Mouse (Mus musculus) stomach, postnatal 0 days (tissue): ENCODE measurements around the gene Gng5. TPM values are rescaled to one million over a fixed set of nuclear protein-coding genes. Genes with fewer than 3 reads are reported as not detected.

Experiments used
- ATAC-seq: fragments of 200-750 bp; cut with Nextera tagmentation; 2 replicates; pipeline ENCODE4 v1.8.0; 2017; ENCODE audit not compliant: low FRiP score, low TSS enrichment
- DNase-seq: peaks from one replicate; pipeline ENCODE4 v3.0.0-alpha.2; 2016; ENCODE audit warnings: low spot score
- H3K27ac ChIP-seq: fragments of 300-500 bp; sonication (generic); replicated peaks from 2 replicates; pipeline ENCODE4 v1.5.1; 2014; ENCODE audit warnings: mild to moderate bottlenecking, control low read depth
- H3K27me3 ChIP-seq: fragments of 300-500 bp; sonication (generic); 2 replicates; pipeline ENCODE4 v1.6.1; 2014; ENCODE audit warnings: low read length; ENCODE audit not compliant: control insufficient read depth, insufficient read depth
- H3K36me3 ChIP-seq: fragments of 300-500 bp; sonication (generic); 2 replicates; pipeline ENCODE4 v1.6.1; 2014; ENCODE audit warnings: low read length, mixed read lengths; ENCODE audit not compliant: control insufficient read depth, insufficient read depth
- H3K4me1 ChIP-seq: fragments of 300-500 bp; sonication (generic); replicated peaks from 2 replicates; pipeline ENCODE4 v1.6.1; 2014; ENCODE audit warnings: antibody characterized with exemption; ENCODE audit not compliant: control insufficient read depth, insufficient read depth
- H3K4me2 ChIP-seq: fragments of 300-500 bp; sonication (generic); replicated peaks from 2 replicates; pipeline ENCODE4 v1.6.1; 2014; ENCODE audit warnings: low read depth, mild to moderate bottlenecking, control low read depth, moderate library complexity
- H3K4me3 ChIP-seq: fragments of 300-500 bp; sonication (generic); 2 replicates; pipeline ENCODE4 v1.5.1; 2014; ENCODE audit warnings: low read depth, low read length, control low read depth
- H3K9ac ChIP-seq: fragments of 300-500 bp; sonication (generic); 2 replicates; pipeline ENCODE4 v1.6.1; 2014; ENCODE audit warnings: mild to moderate bottlenecking, low read length, control low read depth, mixed read lengths
- H3K9me3 ChIP-seq: fragments of 300-500 bp; sonication (generic); 2 replicates; pipeline ENCODE4 v1.6.1; 2016; ENCODE audit warnings: low read length; ENCODE audit not compliant: control insufficient read depth
- CTCF ChIP-seq: IDR thresholded peaks from 2 replicates; pipeline ENCODE4 v1.5.1; 2016; ENCODE audit warnings: antibody characterized with exemption, low read depth, mild to moderate bottlenecking, moderate library complexity
- EP300 ChIP-seq: optimal IDR thresholded peaks from 2 replicates; pipeline ENCODE3; 2016; ENCODE audit warnings: antibody characterized with exemption
- WGBS: fragments of 180-500 bp; shearing (Covaris S2); extraction: QIAGEN DNeasy Blood & Tissue Kit; methylation state at CpG from one replicate; pipeline ENCODE4 v1.1.7; 2014; 5-methylcytosine and 5-hydroxymethylcytosine counted together
- polyA plus RNA-seq: library from polyadenylated mRNA; unstranded; fragments of >200 nt; fragmentation: Nextera tagmentation; extraction: Ambion mirVana; gene quantifications from 2 replicates; pipeline ENCODE4 v1.2.1, GENCODE M21; 2015

Gng5 gene
- 1,101 and 1,141 TPM in 2 replicates for polyA plus RNA-seq

GRCm38 (mm10) chr3:146499431-146500002 lies at the start of gene Gng5, which contains the start of gene Spata1:
Gng5 (plus strand) TSS chr3:146499807.
Spata1 (minus strand) TSS chr3:146499753.
- peak within 1 kb of the TSS; percentile 97 for H3K9ac ChIP-seq
- peak within 1 kb of the TSS; percentile 98 for H3K27ac ChIP-seq
- ATAC-seq (peak; percentile 97), DNase-seq (peak; percentile 95)
- H3K9me3 ChIP-seq, result no peaks in the 10 kb centered on the region
- WGBS, result under 1% methylated on average over 45 of the region's 88 CpGs
- no peak for TF ChIP-seq EP300
- peak; percentile 25; the same call in 1 of the 2 replicates for TF ChIP-seq CTCF
- H3K4me2 ChIP-seq, result peak within 1 kb of the TSS; percentile 70
- peak within 1 kb of the TSS; percentile 90 for H3K4me3 ChIP-seq
- H3K27me3 ChIP-seq, result no peaks in the 10 kb centered on the region
- no peaks in the 10 kb centered on the region; the same call in 1 of the 2 replicates for H3K36me3 ChIP-seq
- H3K4me1 ChIP-seq, result no peaks in the 10 kb centered on the region; the same call in 1 of the 2 replicates

DNA sequence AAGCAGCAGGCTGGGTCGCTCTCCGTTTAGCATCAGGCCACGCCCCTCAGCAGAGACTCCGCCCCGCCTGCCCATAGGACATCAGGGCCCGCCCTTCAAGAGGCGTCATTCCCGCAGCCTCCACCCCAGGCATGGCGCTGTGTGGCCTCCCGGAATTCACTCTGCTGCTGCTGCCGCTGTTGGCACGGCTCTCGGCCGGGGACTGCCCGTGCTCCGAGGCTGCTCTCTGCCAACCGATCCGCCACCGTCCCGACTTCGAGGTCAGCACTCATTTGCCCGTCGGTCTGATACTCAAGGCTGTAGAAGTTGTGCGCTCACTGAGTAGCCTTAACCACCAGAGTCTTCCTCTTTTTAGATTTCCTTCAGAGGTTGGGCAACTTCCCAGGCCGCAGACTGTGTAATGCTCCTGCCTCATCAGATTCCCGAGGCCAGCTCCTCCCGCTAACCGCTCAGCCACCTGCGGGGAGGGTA lies 49.2 kb upstream of the Gng5 start:
- no peaks in the 10 kb centered on the region for H3K4me1 ChIP-seq
- H3K9ac ChIP-seq, result peak overlapping the region; percentile 73
- DNase-seq (peak; percentile 95), ATAC-seq (peak; percentile 100)
- peak overlapping the region; percentile 62 for H3K4me2 ChIP-seq
- TF ChIP-seq EP300 (no peak), CTCF (peak; percentile 62)
- 0 out of 2 replicates have a peak, but pooled peaks cover 2% of the 10 kb centered on the region for H3K36me3 ChIP-seq
- no peaks in the 10 kb centered on the region for H3K9me3 ChIP-seq
- no peaks in the 10 kb centered on the region for H3K27me3 ChIP-seq
- H3K27ac ChIP-seq, result peak overlapping the region; percentile 87
- 1% methylated on average over 29 of the region's 29 CpGs for WGBS
- H3K4me3 ChIP-seq, result peak overlapping the region; percentile 55

DNA sequence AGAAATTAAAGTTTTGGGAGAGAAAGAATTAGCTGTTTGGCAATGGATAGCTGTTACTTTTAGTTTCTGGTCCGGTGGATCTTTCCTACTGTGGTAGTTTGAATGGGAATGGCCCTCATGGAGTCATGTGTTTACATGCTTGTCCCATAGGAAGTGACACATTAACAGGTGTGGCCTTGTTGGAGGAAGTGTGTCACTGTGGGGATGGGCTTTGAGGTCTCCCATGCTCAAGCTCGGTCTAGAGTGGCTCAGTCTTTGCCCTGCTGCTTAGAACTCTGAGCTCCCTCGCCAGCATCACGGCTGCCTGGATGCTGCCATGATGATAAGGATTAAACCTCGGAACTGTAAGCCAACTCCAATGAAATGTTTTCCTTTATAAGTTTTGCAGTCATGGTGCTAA lies 48.2 kb upstream of the Gng5 start:
- Histone ChIP-seq H3K9ac (no peak overlapping the region), H3K36me3 (0 out of 2 replicates have a peak, but pooled peaks cover 5% of the 10 kb centered on the region), H3K4me3 (no peak overlapping the region; the same call in 1 of the 2 replicates), H3K4me2 (no peak overlapping the region), H3K27ac (no peak overlapping the region), H3K9me3 (no peaks in the 10 kb centered on the region), H3K27me3 (no peaks in the 10 kb centered on the region), H3K4me1 (no peaks in the 10 kb centered on the region)
- WGBS, result 84% methylated on average over 5 of the region's 5 CpGs
- no peak for DNase-seq
- no peak for ATAC-seq
- no peak for TF ChIP-seq CTCF
- TF ChIP-seq EP300, result no peak

- Histone ChIP-seq H3K4me2 (no peak overlapping the region), H3K9me3 (no peaks in the 10 kb centered on the region), H3K36me3 (no peaks in the 10 kb centered on the region), H3K27ac (no peak overlapping the region), H3K4me1 (no peaks in the 10 kb centered on the region), H3K4me3 (no peak overlapping the region), H3K27me3 (no peaks in the 10 kb centered on the region), H3K9ac (no peak overlapping the region)
- 38% methylated on average over 2 of the region's 2 CpGs for WGBS
- peak; percentile 55 for TF ChIP-seq CTCF
- TF ChIP-seq EP300, result no peak
- no peak for ATAC-seq
- no peak for DNase-seq
These were observed 36.7 kb upstream of the Gng5 start for GRCm38 (mm10) chr3:146462939-146463338.

DNA sequence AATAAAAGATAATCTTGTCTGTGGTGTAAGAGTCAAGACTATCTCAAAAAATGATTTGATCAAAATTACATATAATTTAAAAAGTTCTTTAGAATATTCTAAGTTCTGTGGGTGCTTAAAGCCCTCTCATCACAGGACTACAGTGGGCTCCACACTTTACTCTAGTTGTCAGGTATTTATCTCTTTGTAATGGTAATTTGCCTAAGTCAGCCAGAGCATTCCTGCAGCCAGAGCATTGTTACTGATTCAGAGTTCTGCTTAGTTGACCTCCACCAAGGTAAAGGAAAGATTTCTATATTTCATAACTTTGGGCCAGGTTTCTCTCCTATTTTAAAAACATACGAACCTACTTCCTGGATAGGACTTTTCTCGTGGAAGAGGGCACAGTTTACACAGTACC lies 30.4 kb upstream of the Gng5 start:
- H3K9me3 ChIP-seq, result no peaks in the 10 kb centered on the region
- WGBS, result 77% methylated on average over 2 of the region's 2 CpGs

DNA sequence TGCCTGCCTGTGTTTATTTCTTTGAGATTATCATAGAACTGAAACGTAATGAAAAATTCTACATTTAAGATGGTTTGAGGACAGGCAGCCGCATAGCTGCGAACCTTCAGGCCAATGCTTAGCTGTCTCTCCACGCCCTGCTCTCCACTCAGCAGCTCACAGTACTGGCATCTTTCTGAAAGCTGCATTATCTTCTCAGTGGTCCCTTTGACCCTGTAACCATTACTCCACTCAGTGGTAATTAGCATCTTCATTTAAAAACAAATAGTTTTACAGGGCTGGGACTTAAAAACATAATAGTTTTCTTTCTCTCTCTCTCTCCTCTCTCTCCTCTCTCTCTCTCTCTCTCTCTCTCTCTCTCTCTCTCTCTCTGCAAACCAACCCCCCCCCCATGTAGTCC lies 26.9 kb upstream of the Gng5 start:
- Histone ChIP-seq H3K27me3 (no peaks in the 10 kb centered on the region), H3K36me3 (no peaks in the 10 kb centered on the region), H3K9ac (no peak overlapping the region), H3K4me1 (no peaks in the 10 kb centered on the region), H3K4me2 (no peak overlapping the region), H3K27ac (no peak overlapping the region), H3K4me3 (no peak overlapping the region), H3K9me3 (no peaks in the 10 kb centered on the region)
- DNase-seq (no peak), ATAC-seq (no peak)
- WGBS, result 60% methylated on average over 4 of the region's 4 CpGs
- TF ChIP-seq CTCF (no peak), EP300 (no peak)

More for the DNA sequence above, 30.4 kb upstream of the Gng5 start:
- H3K4me3 ChIP-seq, result no peak overlapping the region
- H3K4me1 ChIP-seq, result no peaks in the 10 kb centered on the region
- H3K27me3 ChIP-seq, result no peaks in the 10 kb centered on the region
- no peak overlapping the region for H3K9ac ChIP-seq
- no peaks in the 10 kb centered on the region for H3K36me3 ChIP-seq
- TF ChIP-seq EP300, result no peak
- TF ChIP-seq CTCF, result no peak
- no peak overlapping the region for H3K27ac ChIP-seq
- DNase-seq (no peak), ATAC-seq (no peak)
- H3K4me2 ChIP-seq, result no peak overlapping the region
